Mouse (Mus musculus) large intestine, adult 2 months (tissue): ENCODE data around the gene Flvcr2. TPM values are rescaled to one million over a fixed set of nuclear protein-coding genes. Genes with fewer than 3 reads are reported as not detected.

Source experiments
- DNase-seq: peaks from one replicate; pipeline ENCODE4 v3.0.0-alpha.2; 2012; ENCODE audit warnings: low read depth, low spot score
- WGBS: fragments of 180-500 bp; shearing (Covaris S2); methylation state at CpG from one replicate; pipeline ENCODE4 v1.1.7; 2018; 5-methylcytosine and 5-hydroxymethylcytosine counted together
- polyA plus RNA-seq: library from polyadenylated mRNA; depleted of rRNA; stranded (reverse); fragments of >200 nt; gene quantifications from 2 replicates; pipeline ENCODE4 v1.2.3, GENCODE M21; 2012

The Flvcr2 gene
- polyA plus RNA-seq, 1 experiment: 2.5 TPM

DNA sequence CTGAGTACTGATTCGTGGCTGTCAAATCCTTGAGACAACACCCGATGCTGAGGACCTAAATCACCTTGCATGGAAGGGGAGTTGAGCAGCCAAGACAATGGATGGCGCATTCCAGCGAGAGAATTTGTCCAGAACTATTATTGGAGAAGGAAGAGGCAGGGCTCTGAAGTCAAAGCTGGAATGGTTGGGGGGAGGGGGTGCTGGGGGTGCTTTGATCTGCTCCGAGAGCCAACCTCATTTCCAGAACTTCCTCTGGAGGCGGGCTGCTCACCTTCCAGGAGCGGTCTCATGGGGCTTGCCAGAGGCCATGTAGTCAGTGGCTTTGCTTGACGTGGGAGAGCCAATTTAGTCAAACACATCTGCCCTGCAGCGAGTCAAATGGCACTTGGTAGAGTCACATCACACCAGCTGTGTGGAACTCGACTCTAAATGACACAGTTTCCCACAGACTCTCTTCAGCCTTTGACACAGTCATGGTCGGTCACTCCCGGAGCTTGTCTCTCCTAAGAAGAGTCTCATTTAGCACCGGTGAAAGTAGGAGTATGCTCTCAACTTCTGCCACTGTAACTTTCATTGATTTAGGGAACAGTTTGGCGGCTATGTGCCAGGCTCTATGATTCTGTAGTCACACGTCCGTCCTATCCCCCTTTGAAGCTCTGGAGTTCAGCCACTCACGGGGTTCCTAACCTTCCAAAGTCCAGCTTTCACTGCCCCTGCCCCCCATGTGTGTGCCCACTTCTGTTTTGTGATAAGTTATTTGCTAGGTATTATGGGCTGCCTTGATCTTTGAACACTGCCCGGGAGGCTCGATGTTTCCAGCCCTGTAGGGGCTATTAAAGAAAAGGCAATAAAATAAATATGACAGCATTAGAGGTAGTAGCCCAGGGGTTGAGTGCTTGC lies 38.8 kb downstream of the Flvcr2 start:
- 40% methylated on average over 19 of the region's 19 CpGs for WGBS
- no peak for DNase-seq

DNA sequence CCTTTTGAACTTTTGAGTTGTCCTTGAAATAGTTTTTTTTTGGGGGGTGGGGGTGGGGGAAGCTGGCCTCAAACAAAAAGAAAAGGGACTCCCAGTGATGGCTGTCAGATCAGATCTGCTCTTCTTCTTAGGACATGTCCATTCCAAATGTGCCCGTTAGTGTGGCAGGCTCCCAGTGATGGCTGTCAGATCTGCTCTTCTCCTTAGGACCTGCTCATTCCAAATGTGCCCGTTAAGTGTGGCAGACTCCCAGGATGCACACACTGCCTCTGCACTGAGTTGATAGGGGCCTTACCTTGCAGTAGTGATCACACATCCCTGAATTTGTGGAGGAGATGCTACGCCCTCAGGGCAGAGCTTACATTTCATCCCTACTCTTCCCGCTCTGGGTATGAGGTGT lies 45.8 kb downstream of the Flvcr2 start:
- WGBS: 90% methylated on average over 4 of the region's 4 CpGs
- DNase-seq: no peak

DNA sequence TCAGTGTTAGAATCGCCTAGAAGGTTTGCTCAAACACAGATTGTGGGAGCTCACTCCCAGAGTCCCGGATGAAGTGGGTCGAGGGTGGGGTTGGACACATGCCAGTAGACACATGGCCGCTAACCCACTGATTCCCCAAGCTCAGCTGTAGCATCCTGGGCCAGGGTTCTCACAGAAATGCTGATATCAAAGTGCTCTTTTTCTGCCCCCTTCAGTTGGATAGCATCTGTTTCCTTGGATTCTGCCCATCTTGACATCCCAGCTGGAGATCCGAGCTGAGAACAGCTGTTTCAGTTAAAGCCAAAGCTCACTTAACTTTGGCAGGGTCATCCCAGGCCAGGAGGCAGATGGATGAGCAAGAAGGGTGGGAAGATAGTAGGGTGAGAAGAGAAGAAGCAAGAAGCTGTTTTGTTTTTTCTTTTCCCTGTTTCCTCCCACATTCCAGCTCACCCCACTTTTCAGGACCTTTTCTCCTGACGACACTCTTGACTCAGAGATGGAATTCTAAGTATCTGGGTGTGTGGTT lies 46.5 kb downstream of the Flvcr2 start:
- DNase-seq: no peak
- 45% methylated on average over 6 of the region's 6 CpGs for WGBS

DNA sequence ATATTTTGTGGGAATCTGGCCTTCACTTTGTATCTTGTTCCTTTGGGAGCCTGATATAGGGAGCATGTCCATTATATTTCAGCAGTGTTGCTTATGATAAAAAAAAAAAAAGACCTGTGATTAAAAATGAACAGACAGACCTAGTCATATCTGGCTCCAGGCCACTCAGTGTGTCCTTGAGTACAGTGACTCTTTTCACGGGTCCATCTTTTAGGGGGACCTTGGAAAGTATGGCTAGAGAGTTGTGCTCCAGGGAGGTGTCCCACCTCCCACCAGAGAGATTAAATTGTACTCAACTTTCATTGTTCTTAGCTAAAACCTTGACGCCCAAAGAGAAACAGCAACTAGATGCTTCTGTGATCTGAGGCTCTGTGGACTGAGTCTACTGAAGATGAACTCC lies 47.8 kb downstream of the Flvcr2 start:
- DNase-seq: no peak
- WGBS: 62% methylated on average over 2 of the region's 2 CpGs

DNA sequence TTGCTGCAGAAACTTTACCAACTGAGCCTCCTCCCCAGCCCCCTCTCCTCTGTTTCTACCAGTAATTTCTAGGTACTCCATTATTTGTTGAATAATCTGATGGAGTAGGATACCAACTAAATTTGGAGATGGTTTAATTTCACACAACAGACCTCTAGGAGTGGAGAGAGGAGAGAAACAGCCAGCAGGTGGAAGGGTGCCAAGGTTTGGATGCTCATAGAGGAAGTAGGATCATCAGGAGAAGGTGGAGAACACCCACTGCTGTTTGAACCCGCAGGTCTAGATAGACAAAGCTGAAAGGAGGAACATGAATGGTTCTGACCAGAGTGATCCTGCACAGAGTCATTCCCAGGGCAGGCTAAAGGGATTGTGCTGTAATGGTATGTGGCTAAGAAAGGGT lies 49.2 kb downstream of the Flvcr2 start:
- WGBS: 42% methylated on average over 1 of the region's 1 CpGs
- no peak for DNase-seq

DNA sequence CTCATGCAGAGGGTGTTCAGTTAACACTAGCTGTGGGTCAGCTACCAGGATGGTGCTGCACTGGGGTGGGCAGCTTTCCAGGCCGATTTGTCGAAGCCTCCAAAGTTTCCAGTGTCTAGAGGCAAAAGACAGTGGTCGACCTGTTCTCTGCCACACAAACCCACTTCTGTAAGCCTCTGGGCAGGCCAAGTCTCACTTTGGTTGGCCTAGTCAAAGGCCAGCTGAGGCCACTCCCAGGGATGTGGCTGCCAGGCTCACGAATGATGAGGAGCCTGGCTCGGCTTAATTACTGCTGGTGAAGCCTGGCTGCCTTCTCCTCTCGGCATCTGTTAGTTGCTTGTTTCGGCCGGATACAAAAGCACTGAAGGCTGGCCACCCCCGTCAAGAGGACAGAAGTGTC lies 53.7 kb downstream of the Flvcr2 start:
- no peak for DNase-seq
- 56% methylated on average over 9 of the region's 9 CpGs for WGBS

DNA sequence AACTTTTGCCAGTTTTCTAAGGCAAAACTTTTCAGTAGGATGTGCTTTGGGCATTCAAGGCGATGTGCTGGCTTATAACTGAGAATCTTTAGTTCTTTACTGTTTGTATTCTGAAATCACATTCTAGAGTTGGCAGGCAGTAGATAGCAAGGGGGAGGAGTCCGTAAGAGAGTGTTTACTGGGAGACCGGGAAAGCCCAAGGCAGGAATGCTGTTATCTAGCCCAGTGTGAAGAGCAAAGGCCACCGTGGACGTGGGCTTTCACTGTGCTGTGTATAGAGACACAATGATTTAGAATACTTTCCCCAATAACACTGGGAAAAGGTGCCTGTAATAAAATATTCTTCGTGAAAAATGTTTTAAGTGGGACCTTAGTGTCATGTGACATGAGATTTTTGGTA lies 63.4 kb downstream of the Flvcr2 start:
- DNase-seq: no peak
- WGBS: 18% methylated on average over 6 of the region's 6 CpGs

DNA sequence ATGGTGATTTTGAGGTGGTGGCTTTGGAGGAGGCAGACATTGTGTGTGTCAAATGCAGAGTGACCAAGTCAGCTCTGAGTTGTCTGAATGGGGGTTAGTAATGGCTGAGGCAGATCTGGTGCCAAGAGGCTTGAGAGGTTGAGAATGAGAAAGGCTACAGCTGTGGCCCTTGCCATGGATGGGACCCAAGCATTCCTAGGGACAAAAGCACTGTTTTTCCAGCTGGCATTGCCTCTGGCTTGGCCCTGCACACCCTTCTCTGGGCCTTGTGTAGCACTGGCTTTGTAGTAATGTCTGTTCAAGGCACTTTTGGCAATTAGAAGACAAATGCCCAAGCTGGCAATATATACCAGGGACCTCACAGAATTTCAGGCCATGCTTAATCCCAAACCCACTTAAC lies 64.6 kb downstream of the Flvcr2 start:
- no peak for DNase-seq

DNA sequence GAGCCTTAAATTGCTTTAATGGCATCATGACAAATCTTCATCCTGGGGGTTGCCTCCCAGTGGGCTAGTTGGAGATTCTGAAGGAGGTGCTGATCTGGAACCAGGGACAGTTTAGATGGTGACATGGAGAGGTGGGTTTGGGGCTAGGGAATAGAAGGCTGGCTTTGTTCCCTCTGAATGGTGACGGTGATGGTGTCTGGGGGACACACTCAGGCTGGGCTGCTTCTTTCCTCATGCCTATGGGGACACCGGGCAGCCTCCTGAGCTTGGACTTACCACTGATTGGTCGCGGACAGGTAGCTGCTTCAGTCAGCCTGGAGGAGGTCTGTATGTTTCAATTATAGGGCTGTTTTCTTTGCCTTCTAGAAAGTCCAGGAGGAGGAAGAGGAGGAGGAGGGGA lies 65.3 kb downstream of the Flvcr2 start:
- 98% methylated on average over 4 of the region's 4 CpGs for WGBS
- no peak for DNase-seq

DNA sequence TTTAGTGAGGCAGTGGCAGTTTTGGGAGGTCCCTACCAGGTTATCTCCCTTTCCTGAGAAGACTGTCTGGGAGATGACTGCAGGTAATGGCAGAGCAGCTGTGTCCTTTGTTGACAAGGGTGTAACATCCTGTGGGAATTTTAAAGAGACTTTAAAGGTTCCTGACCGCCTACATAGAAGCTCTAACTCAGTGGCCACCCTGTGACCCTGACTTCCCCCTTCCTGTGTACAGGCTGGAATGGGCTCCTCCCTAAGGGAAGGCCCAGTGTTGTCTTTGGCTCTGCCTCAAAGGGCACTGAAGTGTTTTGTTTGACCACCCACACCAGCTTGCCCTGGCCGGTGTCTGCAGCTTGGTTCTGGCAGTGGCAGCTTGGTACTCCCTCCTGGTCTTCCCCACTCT lies 67.3 kb downstream of the Flvcr2 start:
- no peak for DNase-seq
- 36% methylated on average over 2 of the region's 2 CpGs for WGBS

DNA sequence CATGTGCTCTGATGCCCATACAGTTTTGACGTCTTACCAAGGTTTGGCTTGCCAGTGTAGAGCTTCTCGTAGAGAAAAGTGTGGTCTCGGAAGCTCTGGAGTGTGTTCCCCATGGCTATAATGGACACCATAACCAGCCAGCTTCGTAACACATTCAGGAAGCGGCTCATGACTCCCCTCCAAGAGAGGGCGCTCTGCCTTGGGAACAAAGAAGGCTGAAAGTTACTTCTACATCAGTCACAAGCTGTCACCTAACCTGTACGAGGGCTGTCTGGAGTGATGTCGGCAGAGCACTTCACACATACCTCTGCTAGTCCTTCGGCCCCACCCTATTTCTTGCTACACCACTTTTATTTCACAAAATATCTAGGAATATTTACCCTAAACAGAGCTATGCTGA lies 75.7 kb downstream of the Flvcr2 start:
- no peak for DNase-seq

DNA sequence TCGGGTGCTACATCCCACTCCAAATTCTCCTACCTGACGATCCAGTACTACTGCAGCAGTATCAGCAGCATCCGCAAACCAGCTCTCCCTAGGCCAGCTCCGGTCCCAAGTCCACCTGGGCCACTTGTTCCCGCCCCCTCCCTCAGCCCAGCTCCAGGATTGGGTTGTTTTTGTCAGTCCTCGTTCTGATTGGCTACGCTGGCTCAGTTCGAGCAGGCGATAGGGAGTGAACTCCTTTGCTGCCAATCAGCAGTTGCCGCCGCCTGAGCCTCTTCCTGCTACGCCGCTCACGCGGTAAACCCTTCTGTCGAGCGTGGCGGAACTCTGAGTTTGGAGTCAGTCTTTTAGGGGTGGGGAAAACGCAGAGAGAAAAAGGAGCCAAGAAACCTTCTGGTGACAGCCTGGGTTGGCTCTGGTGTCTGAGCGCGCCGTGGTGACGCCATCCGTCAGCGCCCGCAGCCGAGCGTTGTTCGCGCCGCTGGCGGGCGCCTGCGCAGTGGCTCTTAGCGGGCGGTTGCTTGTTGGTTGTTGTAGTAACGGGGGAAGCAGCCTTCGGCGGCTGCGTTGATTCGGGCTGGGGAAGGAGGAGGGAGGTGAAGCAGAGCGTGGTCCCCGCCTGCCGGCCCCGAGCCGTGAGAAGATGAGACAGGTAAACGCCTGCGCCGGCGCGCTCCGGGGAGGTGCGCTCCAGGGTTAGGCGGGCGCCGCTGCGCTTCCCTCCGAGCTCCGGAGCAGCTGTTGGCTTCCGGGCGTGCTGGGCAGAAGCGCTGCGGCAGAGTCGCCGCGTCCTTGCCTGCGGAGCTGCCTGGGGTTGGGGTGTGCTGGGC lies 78.3 kb downstream of the Flvcr2 start, which contains the start of the genes Erg28 and Ttll5:
Erg28 (minus strand) TSS at position 113 of the 827 bp plus-strand sequence.
Ttll5 (plus strand) TSS at position 222 of the 827 bp plus-strand sequence.
- peak; percentile 90 for DNase-seq
- WGBS: under 1% methylated on average over 67 of the region's 67 CpGs

More for the DNA sequence above, 75.7 kb downstream of the Flvcr2 start:
- 82% methylated on average over 9 of the region's 9 CpGs for WGBS

DNA sequence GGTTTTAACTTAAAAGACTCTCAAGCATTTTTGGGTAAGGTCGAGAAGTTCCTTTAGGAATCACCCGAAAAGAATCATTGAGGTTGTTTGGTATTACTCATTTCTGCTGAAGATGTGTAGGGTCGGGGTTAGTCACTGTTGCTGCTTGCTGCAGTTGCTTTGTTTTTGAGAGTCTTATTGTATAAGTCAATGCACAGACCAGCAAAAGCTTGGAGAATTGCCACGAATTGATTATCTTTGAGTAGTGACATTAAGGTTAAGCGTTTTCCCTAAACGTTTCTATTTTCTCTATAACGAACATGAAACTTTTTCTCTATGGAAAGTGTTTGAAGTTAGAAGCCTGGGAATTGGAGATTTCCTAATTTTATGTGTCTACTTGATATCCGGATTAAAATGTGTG lies 79.0 kb downstream of the Flvcr2 start:
- DNase-seq: no peak
- WGBS: 4% methylated on average over 8 of the region's 8 CpGs

DNA sequence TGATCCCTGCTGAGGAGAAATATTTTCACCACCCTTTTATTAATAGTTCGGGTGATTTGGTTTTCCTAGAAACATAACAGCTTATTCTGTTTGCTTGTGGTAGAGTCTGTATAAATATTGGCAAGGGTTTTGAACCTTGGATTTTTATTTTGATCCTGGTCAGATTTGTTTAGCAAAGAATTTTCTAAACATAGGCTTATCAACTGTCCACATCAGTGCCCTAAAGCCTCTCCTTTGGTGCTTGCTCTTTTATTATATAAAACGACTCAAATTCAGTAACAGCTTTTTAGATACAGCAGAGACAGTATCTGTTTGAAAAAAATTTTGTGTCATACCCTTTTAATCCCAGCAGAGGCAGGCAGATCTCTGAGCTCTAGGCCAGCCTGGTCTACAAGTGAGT lies 79.5 kb downstream of the Flvcr2 start:
- WGBS: 32% methylated on average over 2 of the region's 2 CpGs
- no peak for DNase-seq

DNA sequence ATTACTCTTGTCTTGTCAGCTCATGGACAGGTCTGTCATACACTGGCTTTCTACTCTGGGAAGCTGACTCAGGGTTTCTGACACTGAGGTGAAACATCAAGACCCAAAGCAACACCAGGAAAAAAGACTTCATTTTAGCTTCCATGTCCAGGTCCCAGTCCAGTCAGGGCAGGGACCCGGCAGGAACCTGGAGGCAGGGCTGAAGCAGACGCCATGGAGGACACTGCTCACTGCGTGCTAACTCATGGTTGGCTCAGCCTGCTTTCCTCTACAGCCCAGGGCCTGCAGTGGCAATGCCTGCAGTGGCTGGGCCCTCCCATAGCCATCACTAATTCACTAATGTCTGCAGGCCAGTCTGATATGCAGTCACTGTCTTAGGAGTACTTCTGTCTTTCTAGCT lies 82.5 kb downstream of the Flvcr2 start:
- 97% methylated on average over 3 of the region's 3 CpGs for WGBS
- no peak for DNase-seq

DNA sequence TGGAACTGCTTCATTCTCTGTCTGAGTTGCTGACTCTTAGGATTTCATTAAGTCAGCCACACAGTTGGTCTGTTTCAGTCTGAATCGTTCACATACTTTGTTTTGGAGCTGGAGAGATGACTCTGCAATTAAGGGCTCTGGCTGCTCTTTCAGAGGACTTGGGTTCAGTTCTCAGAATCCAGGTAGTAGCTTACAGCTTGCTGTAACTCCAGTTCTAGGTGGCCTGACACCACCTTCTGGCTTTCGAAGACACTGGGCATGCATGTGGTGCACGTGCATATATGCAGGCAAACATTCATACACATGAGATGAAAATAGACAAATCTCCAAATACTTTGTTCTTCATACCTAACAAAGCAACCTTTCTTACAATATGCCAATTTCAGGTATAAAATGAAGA lies 83.5 kb downstream of the Flvcr2 start:
- no peak for DNase-seq
- 86% methylated on average over 3 of the region's 3 CpGs for WGBS

DNA sequence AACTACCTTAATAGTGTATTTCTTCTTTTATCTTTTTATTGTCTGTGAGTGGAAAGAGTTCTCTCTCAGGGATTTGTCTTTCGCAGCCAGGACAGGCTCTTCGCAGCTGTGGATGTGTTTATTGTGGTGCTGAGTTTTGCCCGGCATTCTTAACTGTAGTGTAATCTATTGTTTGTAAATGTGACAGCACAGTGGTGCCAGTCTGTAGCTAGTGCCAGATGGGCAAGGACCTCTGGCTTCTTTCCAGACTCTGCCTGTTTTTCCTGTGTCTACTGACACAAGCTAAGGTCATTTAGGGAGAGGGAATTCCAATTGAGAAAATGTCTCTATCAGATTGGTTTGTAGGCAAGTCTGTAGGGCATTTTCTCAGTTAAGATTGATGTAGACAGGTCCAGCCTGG lies 84.4 kb downstream of the Flvcr2 start:
- WGBS: 51% methylated on average over 3 of the region's 3 CpGs
- DNase-seq: no peak

DNA sequence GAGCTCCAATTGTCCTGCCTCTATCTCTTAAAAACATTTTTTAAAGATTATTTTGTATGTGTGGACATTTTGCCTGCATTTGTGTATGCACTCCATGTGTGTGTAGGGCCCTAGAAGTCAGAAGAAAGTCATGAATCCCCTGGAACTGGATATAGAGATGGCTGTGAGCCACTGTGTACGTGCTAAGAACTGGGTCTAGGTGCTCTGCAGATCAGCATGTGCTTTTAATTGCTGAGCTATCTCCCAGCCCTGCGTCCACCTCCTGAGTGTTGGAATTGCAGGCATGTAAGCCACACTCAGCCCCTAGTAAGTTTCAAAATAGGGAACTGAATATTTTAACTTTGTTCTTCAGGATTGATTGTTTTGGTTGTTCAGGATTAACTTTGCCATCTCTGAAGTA lies 88.2 kb downstream of the Flvcr2 start:
- 93% methylated on average over 2 of the region's 2 CpGs for WGBS
- DNase-seq: no peak

DNA sequence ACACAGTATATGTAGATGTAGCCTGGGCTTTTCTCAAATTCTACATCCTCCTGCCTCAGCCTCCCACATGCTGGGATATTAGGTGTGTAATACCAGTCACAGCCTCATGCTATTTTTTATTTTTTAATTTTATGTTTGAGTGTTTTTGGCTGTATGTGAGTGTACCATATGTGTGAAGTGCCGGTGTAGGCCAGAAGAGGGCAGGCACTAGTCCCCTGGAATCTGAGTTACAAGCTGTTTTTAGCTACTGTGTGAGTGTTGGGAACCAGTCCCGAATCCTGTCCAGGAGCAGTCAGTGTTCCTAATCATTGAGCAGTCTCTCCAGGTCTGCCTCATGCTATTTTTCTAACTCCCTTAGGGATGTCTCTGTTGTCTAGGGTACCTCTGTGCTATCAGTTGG lies 91.4 kb downstream of the Flvcr2 start:
- WGBS: 91% methylated on average over 2 of the region's 2 CpGs
- DNase-seq: no peak

DNA sequence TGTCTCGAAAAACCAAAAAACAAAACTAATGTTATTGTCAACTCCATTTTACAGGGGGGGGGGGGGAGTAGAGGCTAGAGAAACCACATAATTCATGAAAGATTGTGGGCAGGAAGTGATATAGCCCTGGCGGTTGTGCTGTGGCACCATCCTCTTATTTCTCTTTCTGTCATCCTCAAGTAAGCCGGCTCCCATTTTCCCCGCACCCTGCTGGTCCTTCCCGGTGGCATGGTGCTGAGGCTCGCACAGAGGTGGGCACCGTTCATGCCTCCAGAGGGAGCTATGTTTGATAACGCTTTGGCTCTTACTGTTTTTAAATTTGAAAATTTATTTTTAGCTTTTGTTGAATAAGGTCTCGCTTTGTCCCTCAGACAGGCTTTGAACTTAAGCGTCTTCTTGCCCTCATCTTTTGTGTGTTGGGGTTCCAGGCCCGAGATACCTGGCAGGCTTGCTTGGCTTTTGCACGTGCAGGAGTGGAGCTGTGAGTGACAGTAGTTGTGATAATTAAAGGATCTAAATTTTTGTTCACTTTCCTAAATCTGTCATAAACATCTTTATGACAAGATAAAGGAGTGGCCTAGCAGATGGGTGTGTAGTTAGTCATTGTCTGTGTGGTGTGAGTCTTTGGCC lies 93.1 kb downstream of the Flvcr2 start:
- WGBS: 90% methylated on average over 12 of the region's 12 CpGs
- DNase-seq: no peak
